Mouse (Mus musculus): ENCODE measurements around the gene Rps17.

GRCm38 (mm10) chr7:81315583-81315982 lies 29.5 kb downstream of the Rps17 start:
- TF ChIP-seq GATA1 (IDR thresholded peaks at IDR 0.05; ENCODE audit: low read length) (no peak), TAL1 (IDR thresholded peaks at IDR 0.05; ENCODE audit: low read length) (no peak)
